Mouse (Mus musculus): ENCODE data around the gene Ccdc162. TPM values are rescaled to one million over a fixed set of nuclear protein-coding genes. Genes with fewer than 3 reads are reported as not detected.

Ccdc162 gene
- polyA plus RNA-seq, 1 experiment from 2014 or later: 0.85 TPM

- WGBS: 20% methylated on average over 24 of the region's 24 CpGs
- Histone ChIP-seq H3K36me3 (no peaks in the 10 kb centered on the region), H3K4me3 (peak overlapping the region; percentile 42), H3K27ac (replicated peaks) (no peak overlapping the region), H3K9ac (peak overlapping the region; percentile 68), H3K9me3 (0 out of 2 replicates have a peak, but pooled peaks cover 7% of the 10 kb centered on the region), H3K4me2 (peak overlapping the region; percentile 76), H3K4me1 (replicated peaks) (peaks cover 5% of the 10 kb centered on the region; the same call in 1 of the 2 replicates), H3K27me3 (peaks cover 11% of the 10 kb centered on the region; the same call in 1 of the 2 replicates)
- no peak for ATAC-seq (ENCODE audit: low read depth)
Observed at GRCm38 (mm10) chr10:41689941-41690887, 26.2 kb downstream of the Ccdc162 start.

- H3K4me2 ChIP-seq: peak overlapping the region; percentile 42
- ATAC-seq (ENCODE audit: low read depth): no peak
Observed at GRCm38 (mm10) chr10:41684548-41684996, 31.9 kb downstream of the Ccdc162 start.

DNA sequence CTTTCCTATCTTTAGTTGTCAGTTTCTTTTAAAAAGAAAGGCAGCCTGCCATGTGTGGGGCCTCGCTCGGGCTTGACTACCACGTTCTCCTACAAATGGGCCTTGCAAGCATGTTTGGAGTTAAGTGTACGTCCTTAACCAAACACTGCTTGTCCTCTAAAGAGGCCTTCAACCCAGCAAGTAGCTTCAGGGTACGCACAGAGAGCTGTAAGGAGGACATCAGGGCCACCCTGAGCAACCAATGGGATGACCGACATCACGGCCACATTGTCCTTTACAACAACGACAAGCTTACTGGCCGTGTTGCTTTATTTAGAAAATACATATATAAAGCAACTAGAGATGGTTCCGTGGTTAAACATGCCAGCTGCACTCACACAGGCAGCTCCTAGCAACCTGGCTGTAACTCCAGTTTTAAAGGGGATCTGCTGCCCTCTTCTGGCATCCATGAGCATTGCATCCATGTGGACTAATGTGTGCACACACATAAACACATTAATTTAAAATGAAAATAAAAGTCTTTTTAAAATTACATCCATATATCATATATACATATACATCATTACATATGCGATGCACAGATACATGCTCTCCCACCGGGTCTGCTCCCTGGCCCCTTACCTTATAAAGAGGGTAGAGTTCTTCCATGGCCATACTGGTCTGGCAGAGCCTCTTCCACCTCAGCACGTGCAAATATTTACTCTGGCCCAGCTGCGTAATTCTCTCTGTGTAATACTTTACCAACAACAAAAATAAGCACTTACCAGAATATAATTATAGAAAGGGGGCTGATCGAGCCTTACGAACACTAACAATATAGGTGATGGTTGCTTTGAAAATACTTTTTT lies 33.7 kb downstream of the Ccdc162 start:
- H3K27me3 ChIP-seq: peaks cover 17% of the 10 kb centered on the region; the same call in 1 of the 2 replicates
- no peak overlapping the region for H3K27ac ChIP-seq (replicated peaks)
- no peak overlapping the region for H3K4me2 ChIP-seq
- H3K36me3 ChIP-seq: no peaks in the 10 kb centered on the region
- H3K4me1 ChIP-seq (replicated peaks): peaks cover 16% of the 10 kb centered on the region
- 40% methylated on average over 16 of the region's 16 CpGs for WGBS
- H3K4me3 ChIP-seq: no peak overlapping the region
- H3K9ac ChIP-seq: no peak overlapping the region
- peak; percentile 54; the same call in 1 of the 2 replicates for ATAC-seq (ENCODE audit: low read depth)
- 0 out of 2 replicates have a peak, but pooled peaks cover 7% of the 10 kb centered on the region for H3K9me3 ChIP-seq

More at GRCm38 (mm10) chr10:41684548-41684996, 31.9 kb downstream of the Ccdc162 start:
- no peaks in the 10 kb centered on the region for H3K36me3 ChIP-seq
- peak overlapping the region; percentile 9; the same call in 1 of the 2 replicates for H3K4me3 ChIP-seq
- H3K27me3 ChIP-seq: peaks cover 17% of the 10 kb centered on the region; the same call in 1 of the 2 replicates
- no peak overlapping the region for H3K27ac ChIP-seq (replicated peaks)
- H3K9ac ChIP-seq: 0 out of 2 replicates have a peak overlapping the region, but pooled peaks have one; percentile 35
- H3K9me3 ChIP-seq: 0 out of 2 replicates have a peak, but pooled peaks cover 7% of the 10 kb centered on the region
- 6% methylated on average over 21 of the region's 21 CpGs for WGBS
- H3K4me1 ChIP-seq (replicated peaks): peaks cover 7% of the 10 kb centered on the region

DNA sequence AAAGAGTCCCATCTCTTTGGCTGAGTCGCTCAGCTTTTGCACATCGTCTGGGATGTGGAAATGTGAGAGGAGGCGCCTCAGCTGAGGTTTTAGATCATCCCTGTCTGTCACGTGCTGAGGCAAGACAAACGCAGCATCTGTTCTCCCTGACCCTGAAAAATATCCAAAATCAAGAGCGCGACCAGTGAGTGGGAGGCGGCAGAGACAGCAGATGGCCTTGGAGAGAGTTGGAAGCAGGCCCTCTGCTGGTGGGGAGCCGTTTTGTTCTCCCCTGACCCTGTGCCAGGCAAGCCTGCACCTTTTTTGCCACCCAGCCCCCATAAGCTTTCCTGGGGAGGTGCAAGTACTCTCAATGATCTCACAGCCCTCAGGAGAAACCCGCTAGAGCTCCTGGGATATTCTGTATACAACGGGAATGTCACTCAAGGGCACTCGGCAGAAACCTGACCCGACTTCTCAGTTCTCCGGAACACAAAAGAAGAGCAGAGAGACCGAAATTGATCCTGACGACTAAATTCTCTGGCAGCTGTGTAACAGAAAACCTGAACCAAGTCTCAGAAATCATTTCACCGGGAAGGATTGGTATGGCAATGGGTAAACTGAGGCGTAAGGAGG lies 37.6 kb downstream of the Ccdc162 start:
- Histone ChIP-seq H3K4me2 (peak overlapping the region; percentile 45), H3K4me1 (replicated peaks) (peaks cover 9% of the 10 kb centered on the region; the same call in 1 of the 2 replicates), H3K27me3 (0 out of 2 replicates have a peak, but pooled peaks cover 2% of the 10 kb centered on the region), H3K4me3 (peak overlapping the region; percentile 21), H3K27ac (replicated peaks) (peak overlapping the region; percentile 38; the same call in 1 of the 2 replicates), H3K9me3 (no peaks in the 10 kb centered on the region), H3K36me3 (no peaks in the 10 kb centered on the region), H3K9ac (peak overlapping the region; percentile 58)
- peak; percentile 59; the same call in 1 of the 2 replicates for ATAC-seq (ENCODE audit: low read depth)
- WGBS: 26% methylated on average over 18 of the region's 18 CpGs

- no peak overlapping the region for H3K27ac ChIP-seq (replicated peaks)
- ATAC-seq (ENCODE audit: low read depth): no peak
- H3K27me3 ChIP-seq: no peaks in the 10 kb centered on the region
- H3K9ac ChIP-seq: no peak overlapping the region
- no peak overlapping the region for H3K4me3 ChIP-seq
- peaks cover 9% of the 10 kb centered on the region; the same call in 1 of the 2 replicates for H3K4me1 ChIP-seq (replicated peaks)
- no peaks in the 10 kb centered on the region for H3K9me3 ChIP-seq
- 70% methylated on average over 8 of the region's 8 CpGs for WGBS
- no peaks in the 10 kb centered on the region for H3K36me3 ChIP-seq
- H3K4me2 ChIP-seq: no peak overlapping the region
Observed at GRCm38 (mm10) chr10:41677396-41677795, 39.0 kb downstream of the Ccdc162 start.

DNA sequence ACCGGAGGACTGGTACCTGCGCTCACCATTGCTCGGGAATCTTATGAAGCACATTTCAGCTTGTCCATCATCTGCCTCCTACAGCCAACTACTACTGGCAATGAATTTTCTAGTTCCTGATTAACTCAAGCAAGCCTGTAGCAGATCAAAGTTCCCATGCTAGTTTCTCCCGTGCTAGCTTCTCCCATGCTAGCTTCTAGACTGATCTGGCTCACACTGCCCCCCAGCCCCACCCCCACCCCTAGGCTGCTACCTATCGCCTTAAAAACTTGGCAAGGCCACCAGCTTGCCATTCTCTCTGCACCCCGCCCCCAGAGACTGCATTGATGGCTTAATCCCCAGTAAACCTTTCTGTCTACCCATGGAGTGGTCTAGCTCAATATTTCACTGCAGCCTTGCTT lies 39.8 kb downstream of the Ccdc162 start:
- ATAC-seq (ENCODE audit: low read depth): no peak
- 82% methylated on average over 6 of the region's 6 CpGs for WGBS
- H3K27me3 ChIP-seq: no peaks in the 10 kb centered on the region
- no peaks in the 10 kb centered on the region for H3K9me3 ChIP-seq
- no peak overlapping the region for H3K27ac ChIP-seq (replicated peaks)
- H3K9ac ChIP-seq: no peak overlapping the region
- H3K36me3 ChIP-seq: no peaks in the 10 kb centered on the region
- H3K4me2 ChIP-seq: no peak overlapping the region
- no peak overlapping the region for H3K4me3 ChIP-seq
- peaks cover 9% of the 10 kb centered on the region; the same call in 1 of the 2 replicates for H3K4me1 ChIP-seq (replicated peaks)

GRCm38 (mm10) chr10:41675842-41676571 lies 40.4 kb downstream of the Ccdc162 start:
- Histone ChIP-seq H3K4me3 (no peak overlapping the region), H3K27me3 (no peaks in the 10 kb centered on the region), H3K27ac (replicated peaks) (no peak overlapping the region), H3K36me3 (no peaks in the 10 kb centered on the region), H3K4me1 (replicated peaks) (peaks cover 9% of the 10 kb centered on the region; the same call in 1 of the 2 replicates), H3K9ac (no peak overlapping the region), H3K9me3 (no peaks in the 10 kb centered on the region), H3K4me2 (no peak overlapping the region)
- 93% methylated on average over 6 of the region's 6 CpGs for WGBS
- no peak for ATAC-seq (ENCODE audit: low read depth)

DNA sequence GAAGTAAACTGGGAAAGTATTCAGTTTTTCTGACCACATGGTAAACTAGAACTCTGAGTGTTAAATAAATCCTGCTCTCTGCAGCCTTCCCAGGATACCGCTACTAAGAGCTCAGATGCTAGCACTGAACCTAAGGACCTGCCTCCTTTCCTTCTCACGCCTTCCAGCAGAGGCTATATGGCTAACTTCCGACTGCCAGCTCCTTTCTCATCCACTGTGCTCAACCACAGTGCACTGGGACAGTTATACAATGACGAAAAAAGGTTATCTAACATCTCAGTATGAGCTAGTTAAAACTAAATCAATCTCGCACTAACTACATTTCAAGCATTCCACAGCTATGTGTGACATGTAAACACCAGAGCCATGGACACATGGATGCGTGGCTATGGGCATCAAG lies 41.2 kb downstream of the Ccdc162 start:
- H3K27ac ChIP-seq (replicated peaks): no peak overlapping the region
- H3K36me3 ChIP-seq: no peaks in the 10 kb centered on the region
- peaks cover 9% of the 10 kb centered on the region; the same call in 1 of the 2 replicates for H3K4me1 ChIP-seq (replicated peaks)
- no peak overlapping the region for H3K9ac ChIP-seq
- 80% methylated on average over 6 of the region's 6 CpGs for WGBS
- H3K4me3 ChIP-seq: no peak overlapping the region
- H3K4me2 ChIP-seq: no peak overlapping the region
- H3K27me3 ChIP-seq: no peaks in the 10 kb centered on the region
- H3K9me3 ChIP-seq: no peaks in the 10 kb centered on the region
- ATAC-seq (ENCODE audit: low read depth): no peak

GRCm38 (mm10) chr10:41674362-41674761 lies 42.1 kb downstream of the Ccdc162 start:
- H3K27ac ChIP-seq (replicated peaks): no peak overlapping the region
- H3K9me3 ChIP-seq: no peaks in the 10 kb centered on the region
- H3K4me2 ChIP-seq: no peak overlapping the region
- no peak overlapping the region for H3K9ac ChIP-seq
- no peak overlapping the region for H3K4me3 ChIP-seq
- H3K27me3 ChIP-seq: no peaks in the 10 kb centered on the region
- H3K36me3 ChIP-seq: no peaks in the 10 kb centered on the region
- no peak for ATAC-seq (ENCODE audit: low read depth)
- 80% methylated on average over 3 of the region's 3 CpGs for WGBS
- H3K4me1 ChIP-seq (replicated peaks): peaks cover 9% of the 10 kb centered on the region; the same call in 1 of the 2 replicates

DNA sequence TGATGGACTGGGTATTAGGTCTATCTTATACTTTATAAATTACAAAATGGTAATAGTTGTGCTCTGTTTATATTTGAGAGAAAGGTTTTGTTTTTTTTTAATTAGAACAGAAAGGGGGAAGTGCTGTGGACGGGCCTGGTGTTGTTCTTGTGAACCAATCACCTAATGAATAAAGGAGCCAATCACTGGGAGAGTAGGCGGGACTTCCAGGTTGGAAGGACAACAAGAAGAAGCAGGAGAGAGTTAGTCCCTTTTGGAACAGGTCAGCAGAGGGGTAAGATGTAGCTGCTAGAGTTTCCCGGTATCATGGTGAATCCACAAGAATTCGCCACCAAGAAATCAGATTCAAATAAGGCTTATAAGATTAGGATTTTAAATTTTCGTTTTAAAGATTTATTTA lies 46.2 kb downstream of the Ccdc162 start:
- H3K27ac ChIP-seq (replicated peaks): no peak overlapping the region
- no peaks in the 10 kb centered on the region for H3K36me3 ChIP-seq
- no peak overlapping the region for H3K9ac ChIP-seq
- no peak overlapping the region for H3K4me3 ChIP-seq
- no peak for ATAC-seq (ENCODE audit: low read depth)
- H3K4me2 ChIP-seq: no peak overlapping the region
- H3K27me3 ChIP-seq: no peaks in the 10 kb centered on the region
- no peaks in the 10 kb centered on the region for H3K4me1 ChIP-seq (replicated peaks)
- WGBS: 83% methylated on average over 5 of the region's 5 CpGs
- 0 out of 2 replicates have a peak, but pooled peaks cover 9% of the 10 kb centered on the region for H3K9me3 ChIP-seq

- 90% methylated on average over 1 of the region's 1 CpGs for WGBS
- Histone ChIP-seq H3K4me1 (replicated peaks) (no peaks in the 10 kb centered on the region), H3K4me3 (no peak overlapping the region), H3K9ac (no peak overlapping the region), H3K27ac (replicated peaks) (no peak overlapping the region), H3K36me3 (no peaks in the 10 kb centered on the region), H3K27me3 (no peaks in the 10 kb centered on the region), H3K9me3 (0 out of 2 replicates have a peak, but pooled peaks cover 9% of the 10 kb centered on the region), H3K4me2 (no peak overlapping the region)
- no peak for ATAC-seq (ENCODE audit: low read depth)
Observed at GRCm38 (mm10) chr10:41665498-41665897, 50.9 kb downstream of the Ccdc162 start.

All from neural tube, embryonic 13.5 days (tissue).